Mouse (Mus musculus) forebrain, embryonic 11.5 days (tissue): ENCODE data around the gene Ptar1. TPM values are rescaled to one million over a fixed set of nuclear protein-coding genes. Genes with fewer than 3 reads are reported as not detected.
"Not testable (repeated sequence)": the region's sequence is repeated elsewhere in the genome, so short reads cannot be mapped to it uniquely, and the experiment has no call there.

Experiments
- ATAC-seq: fragments of 200-750 bp; cut with Nextera tagmentation; replicated peaks from 2 replicates; pipeline ENCODE4 v1.8.0; 2017; ENCODE audit warnings: moderate TSS enrichment; ENCODE audit not compliant: low FRiP score
- DNase-seq: peaks from one replicate; pipeline ENCODE4 v3.0.0-alpha.2; 2017; ENCODE audit warnings: low spot score
- H3K27ac ChIP-seq: fragments of 300-500 bp; sonication (generic); 2 replicates; pipeline ENCODE4 v1.5.1; 2014; ENCODE audit warnings: low read depth, low read length
- H3K27me3 ChIP-seq: fragments of 300-500 bp; sonication (generic); 2 replicates; pipeline ENCODE4 v1.6.1; 2014; ENCODE audit warnings: mild to moderate bottlenecking, low read length, mixed read lengths; ENCODE audit not compliant: control insufficient read depth, insufficient read depth
- H3K36me3 ChIP-seq: fragments of 300-500 bp; sonication (generic); 2 replicates; pipeline ENCODE4 v1.6.1; 2014; ENCODE audit warnings: mild to moderate bottlenecking, low read length, moderate library complexity, mixed read lengths; ENCODE audit not compliant: control insufficient read depth, insufficient read depth
- H3K4me1 ChIP-seq: fragments of 300-500 bp; sonication (generic); replicated peaks from 2 replicates; pipeline ENCODE4 v1.6.1; 2014; ENCODE audit warnings: low read length, mixed read lengths; ENCODE audit not compliant: control insufficient read depth, insufficient read depth
- H3K4me2 ChIP-seq: fragments of 300-500 bp; sonication (generic); 2 replicates; pipeline ENCODE4 v1.6.1; 2014; ENCODE audit warnings: low read depth, mild to moderate bottlenecking, low read length, moderate library complexity, mixed read lengths; ENCODE audit not compliant: severe bottlenecking
- H3K4me3 ChIP-seq: fragments of 300-500 bp; sonication (generic); 2 replicates; pipeline ENCODE4 v1.5.1; 2014; ENCODE audit warnings: low read depth, low read length
- H3K9ac ChIP-seq: fragments of 300-500 bp; sonication (generic); 2 replicates; pipeline ENCODE4 v1.6.1; 2014; ENCODE audit warnings: low read length
- H3K9me3 ChIP-seq: fragments of 300-500 bp; sonication (generic); 2 replicates; pipeline ENCODE4 v1.6.1; 2016; ENCODE audit warnings: low read length, mixed read lengths; ENCODE audit not compliant: control insufficient read depth
- WGBS: fragments of 180-500 bp; shearing (Covaris S2); extraction: QIAGEN DNeasy Blood & Tissue Kit; methylation state at CpG from one replicate; pipeline ENCODE4 v1.1.7; 2014; 5-methylcytosine and 5-hydroxymethylcytosine counted together
- polyA plus RNA-seq: library from polyadenylated mRNA; unstranded; fragments of >200 nt; fragmentation: Nextera tagmentation; extraction: Ambion mirVana; gene quantifications from 2 replicates; pipeline ENCODE4 v1.2.1, GENCODE M21; 2014

Ptar1 gene
- polyA plus RNA-seq, 1 experiment from 2014 or later, result 11.0 TPM

DNA sequence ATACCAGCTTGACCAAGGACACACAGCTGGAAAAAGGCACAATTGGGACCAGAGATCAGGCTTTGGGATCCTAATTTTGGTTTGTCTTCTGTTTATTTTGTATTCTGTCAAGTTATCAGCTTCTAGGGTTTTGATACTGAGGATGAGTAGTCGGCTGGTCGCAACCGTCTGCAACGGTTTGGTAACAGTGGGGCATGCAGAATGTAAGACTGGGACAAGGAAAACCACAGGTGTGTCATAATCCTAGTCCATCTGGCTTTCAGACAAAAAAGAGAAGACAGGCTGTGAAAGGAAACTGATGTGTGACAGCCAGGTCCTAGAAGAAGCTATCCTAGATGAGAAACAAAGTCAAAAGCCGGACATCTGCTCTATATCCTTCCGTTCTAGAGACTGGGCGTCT lies 23.1 kb upstream of the Ptar1 start:
- Histone ChIP-seq H3K9me3 (no peaks in the 10 kb centered on the region), H3K9ac (no peak overlapping the region), H3K27ac (no peak overlapping the region), H3K4me2 (no peak overlapping the region), H3K4me1 (no peaks in the 10 kb centered on the region), H3K4me3 (no peak overlapping the region), H3K27me3 (no peaks in the 10 kb centered on the region), H3K36me3 (no peaks in the 10 kb centered on the region)
- DNase-seq (no peak), ATAC-seq (no peak)
- WGBS, result 94% methylated on average over 7 of the region's 7 CpGs

DNA sequence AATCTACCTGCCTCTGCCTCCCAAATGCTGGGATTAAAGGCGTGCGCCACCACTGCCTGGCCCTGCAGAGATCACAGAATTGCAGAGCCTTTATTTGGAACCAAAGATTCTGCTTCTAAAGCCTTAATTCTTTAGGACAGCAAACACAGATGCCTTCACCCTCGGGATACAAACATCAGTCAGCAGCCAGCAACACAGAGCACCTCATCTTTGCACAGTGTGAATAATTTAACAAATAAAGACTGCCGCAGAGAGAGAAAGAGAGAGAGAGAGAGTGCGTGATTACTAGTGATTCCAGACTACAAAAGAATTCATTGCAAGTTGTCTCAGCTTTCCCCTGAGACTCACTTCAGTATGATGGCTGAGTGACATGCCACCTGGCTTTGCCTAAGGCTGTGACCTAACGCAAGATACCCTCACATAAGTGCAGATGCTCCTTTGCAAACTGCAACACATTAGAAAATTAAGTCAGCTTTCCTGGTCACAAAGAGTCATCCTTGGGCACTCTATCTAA lies 19.0 kb upstream of the Ptar1 start:
- Histone ChIP-seq H3K4me1 (no peaks in the 10 kb centered on the region), H3K9ac (no peak overlapping the region), H3K4me2 (no peak overlapping the region), H3K27ac (no peak overlapping the region), H3K27me3 (no peaks in the 10 kb centered on the region), H3K9me3 (no peaks in the 10 kb centered on the region), H3K36me3 (no peaks in the 10 kb centered on the region), H3K4me3 (no peak overlapping the region)
- DNase-seq, result no peak
- no peak for ATAC-seq
- WGBS, result 75% methylated on average over 6 of the region's 6 CpGs

DNA sequence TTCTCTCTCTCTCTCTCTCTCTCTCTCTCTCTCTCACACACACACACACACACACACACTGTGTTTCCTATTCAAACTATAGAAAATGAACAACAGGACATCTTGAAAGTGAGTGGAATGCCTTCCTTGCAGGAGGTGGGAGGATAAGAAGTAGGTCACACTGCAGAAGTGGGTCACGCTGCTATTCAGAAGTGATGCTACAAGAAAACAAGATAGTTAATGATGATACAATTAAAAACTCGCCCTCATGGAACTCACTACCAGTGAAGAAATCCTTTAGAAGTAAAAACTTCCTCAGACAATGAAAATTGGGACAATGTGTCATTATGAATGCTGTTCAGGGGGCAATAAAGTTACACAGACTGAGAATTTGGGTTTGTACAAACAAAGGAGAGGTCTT lies 14.2 kb upstream of the Ptar1 start:
- Histone ChIP-seq H3K36me3 (no peaks in the 10 kb centered on the region), H3K27me3 (no peaks in the 10 kb centered on the region), H3K4me3 (no peak overlapping the region), H3K4me1 (no peaks in the 10 kb centered on the region), H3K27ac (no peak overlapping the region), H3K4me2 (no peak overlapping the region), H3K9me3 (no peaks in the 10 kb centered on the region), H3K9ac (no peak overlapping the region)
- 60% methylated on average over 2 of the region's 2 CpGs for WGBS
- DNase-seq, result no peak
- ATAC-seq, result no peak

DNA sequence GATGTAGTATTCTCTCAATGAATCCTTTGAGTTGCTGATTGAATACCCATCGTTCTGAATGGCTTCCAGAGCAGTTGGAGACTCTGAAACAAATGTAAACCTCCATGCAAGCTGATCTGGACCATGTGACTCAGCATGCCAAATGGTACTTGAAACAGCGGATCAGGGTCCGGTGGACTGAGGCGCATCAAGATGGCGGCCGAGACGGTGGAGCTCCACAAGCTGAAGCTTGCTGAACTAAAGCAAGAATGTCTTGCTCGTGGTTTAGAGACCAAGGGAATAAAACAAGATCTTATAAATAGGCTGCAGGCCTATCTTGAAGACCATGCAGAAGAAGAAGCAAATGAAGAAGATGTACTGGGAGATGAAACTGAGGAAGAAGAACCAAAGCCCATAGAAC lies 11.6 kb upstream of the Ptar1 start:
- not testable (repeated sequence) for H3K9me3 ChIP-seq, H3K27ac ChIP-seq, H3K4me3 ChIP-seq, H3K9ac ChIP-seq, H3K4me2 ChIP-seq, DNase-seq, H3K4me1 ChIP-seq, H3K27me3 ChIP-seq, H3K36me3 ChIP-seq, ATAC-seq
- 91% methylated on average over 8 of the region's 8 CpGs for WGBS

GRCm38 (mm10) chr19:23686962-23687295 lies 300 bp upstream of the Ptar1 start:
- H3K4me3 ChIP-seq, result peak overlapping the region; percentile 83
- peak overlapping the region; percentile 66 for H3K4me2 ChIP-seq
- H3K36me3 ChIP-seq, result no peaks in the 10 kb centered on the region
- ATAC-seq, result no peak
- peak overlapping the region; percentile 94 for H3K9ac ChIP-seq
- H3K27ac ChIP-seq, result peak overlapping the region; percentile 85
- 2% methylated on average over 14 of the region's 14 CpGs for WGBS
- no peaks in the 10 kb centered on the region for H3K27me3 ChIP-seq
- H3K9me3 ChIP-seq, result no peaks in the 10 kb centered on the region
- no peak for DNase-seq
- no peaks in the 10 kb centered on the region for H3K4me1 ChIP-seq

- Histone ChIP-seq H3K9ac (no peak overlapping the region), H3K4me3 (peak overlapping the region; percentile 83), H3K4me1 (no peaks in the 10 kb centered on the region), H3K9me3 (no peaks in the 10 kb centered on the region), H3K27me3 (no peaks in the 10 kb centered on the region), H3K27ac (no peak overlapping the region), H3K36me3 (no peaks in the 10 kb centered on the region), H3K4me2 (peak overlapping the region; percentile 66)
- no peak for ATAC-seq
- WGBS, result 15% methylated on average over 4 of the region's 4 CpGs
- peak; percentile 54 for DNase-seq
Observed at GRCm38 (mm10) chr19:23688421-23688946, 1.3 kb downstream of the Ptar1 start.

DNA sequence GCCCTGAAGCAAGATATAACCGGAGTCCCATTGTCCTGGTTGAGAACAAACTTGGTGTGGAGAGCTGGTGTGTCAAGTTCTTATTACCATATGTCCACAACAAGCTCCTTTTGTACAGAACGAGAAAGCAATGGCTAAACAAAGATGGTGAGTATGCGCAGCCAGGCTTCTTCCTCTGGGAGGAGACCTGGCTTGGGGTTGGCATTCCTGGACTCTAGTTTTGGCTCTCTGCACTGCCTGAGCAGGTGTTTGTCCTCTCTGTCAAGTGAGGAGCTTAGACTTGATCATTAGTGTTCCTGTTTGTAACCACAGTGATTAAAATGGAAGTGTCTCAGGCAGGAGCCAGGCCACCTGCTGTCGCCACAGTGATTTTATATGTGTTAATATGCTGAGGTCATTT lies 7.1 kb downstream of the Ptar1 start:
- DNase-seq, result no peak
- Histone ChIP-seq H3K4me1 (no peaks in the 10 kb centered on the region), H3K27me3 (no peaks in the 10 kb centered on the region), H3K4me3 (no peak overlapping the region), H3K36me3 (peaks cover 2% of the 10 kb centered on the region; the same call in 1 of the 2 replicates), H3K9ac (no peak overlapping the region), H3K4me2 (no peak overlapping the region), H3K9me3 (no peaks in the 10 kb centered on the region), H3K27ac (no peak overlapping the region)
- 88% methylated on average over 4 of the region's 4 CpGs for WGBS
- no peak for ATAC-seq

DNA sequence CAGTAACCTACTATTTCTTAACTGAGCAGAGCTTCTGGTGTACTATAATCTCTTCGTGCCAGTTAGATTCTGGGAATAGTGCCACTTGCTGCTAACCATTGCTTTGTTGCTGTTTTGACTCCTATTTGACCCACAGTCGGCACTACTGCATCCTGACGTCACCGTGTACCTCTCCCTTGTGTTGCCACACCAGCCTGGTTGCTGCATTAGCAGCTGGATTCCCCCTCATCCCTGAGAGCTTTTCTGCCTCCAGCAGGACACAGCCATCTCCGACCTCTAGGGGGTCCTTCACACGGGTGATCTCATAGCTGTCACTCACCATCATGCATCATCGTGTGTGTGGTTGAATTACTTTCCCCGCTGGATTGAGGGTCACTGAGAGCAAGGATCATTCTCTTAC lies 10.6 kb downstream of the Ptar1 start:
- no peaks in the 10 kb centered on the region for H3K9me3 ChIP-seq
- no peaks in the 10 kb centered on the region for H3K27me3 ChIP-seq
- ATAC-seq (no peak), DNase-seq (no peak)
- no peak overlapping the region for H3K4me2 ChIP-seq
- H3K4me3 ChIP-seq, result no peak overlapping the region
- WGBS, result 85% methylated on average over 8 of the region's 8 CpGs
- H3K36me3 ChIP-seq, result peaks cover 2% of the 10 kb centered on the region; the same call in 1 of the 2 replicates
- no peak overlapping the region for H3K27ac ChIP-seq
- no peak overlapping the region for H3K9ac ChIP-seq
- no peaks in the 10 kb centered on the region for H3K4me1 ChIP-seq

DNA sequence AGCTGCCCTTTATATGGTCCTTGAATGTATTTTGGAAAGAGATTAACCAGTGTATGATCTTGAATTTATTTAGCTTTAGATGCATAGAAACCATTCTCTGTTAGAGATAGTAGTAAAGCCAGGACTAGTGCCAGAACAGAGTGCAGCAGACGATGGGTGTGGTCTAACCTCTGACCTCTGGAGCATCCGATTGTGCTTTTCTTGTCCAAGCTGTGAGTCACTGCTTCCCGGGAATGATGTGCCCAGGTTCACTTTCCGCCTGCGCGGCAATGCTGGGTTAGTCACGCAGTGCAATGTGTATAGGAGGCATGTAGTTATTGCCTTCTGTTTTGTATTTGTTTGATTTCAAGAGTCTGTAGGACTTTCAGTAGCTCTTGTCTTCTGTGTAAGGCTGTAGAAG lies 11.1 kb downstream of the Ptar1 start:
- Histone ChIP-seq H3K9ac (no peak overlapping the region), H3K9me3 (no peaks in the 10 kb centered on the region), H3K36me3 (peaks cover 2% of the 10 kb centered on the region; the same call in 1 of the 2 replicates), H3K27me3 (no peaks in the 10 kb centered on the region), H3K27ac (no peak overlapping the region), H3K4me2 (no peak overlapping the region), H3K4me1 (no peaks in the 10 kb centered on the region), H3K4me3 (no peak overlapping the region)
- DNase-seq (no peak), ATAC-seq (no peak)
- WGBS, result 88% methylated on average over 7 of the region's 7 CpGs
